Mouse (Mus musculus) hindlimb bud, embryonic 11.5 days (tissue): ENCODE results near the gene Slc6a1.

Source experiments
- DNase-seq: peaks from one replicate; pipeline ENCODE4 v3.0.0-alpha.2; 2012; ENCODE audit warnings: low read depth, low spot score; ENCODE audit errors: extremely low spot score

Slc6a1 gene

GRCm38 (mm10) chr6:114282469-114283277, at the start of gene Slc6a1:
Gene Slc6a1, plus strand, starts transcription at chr6:114282635.
- DNase-seq, result no peak

- DNase-seq, result no peak
Measured at GRCm38 (mm10) chr6:114238892-114239644, 43.4 kb upstream of the Slc6a1 start.

- no peak for DNase-seq
Measured at GRCm38 (mm10) chr6:114245665-114246064, 36.8 kb upstream of the Slc6a1 start.

- DNase-seq, result peak; percentile 79
Measured at GRCm38 (mm10) chr6:114250311-114250710, 32.1 kb upstream of the Slc6a1 start.

DNA sequence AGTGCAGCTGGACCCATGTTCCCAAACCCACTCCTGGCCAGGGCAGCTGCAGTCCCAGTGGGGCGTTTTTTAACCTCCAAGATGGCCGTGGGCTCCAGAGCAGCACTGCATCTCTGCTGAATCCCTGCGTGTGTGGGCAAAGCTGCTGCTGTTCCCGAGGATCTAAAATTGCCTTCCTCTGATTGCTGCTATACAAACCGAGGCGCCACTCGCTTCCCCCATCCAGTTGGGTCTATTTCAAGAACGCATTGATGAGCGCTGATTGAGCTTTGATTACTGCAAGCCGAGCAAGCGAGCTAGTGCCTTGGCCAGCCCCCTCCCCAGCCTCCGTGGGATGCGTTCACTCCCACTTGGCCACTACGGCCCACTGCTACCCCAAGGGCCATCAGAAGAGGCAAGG, 27.5 kb upstream of the Slc6a1 start:
- DNase-seq, result no peak

DNA sequence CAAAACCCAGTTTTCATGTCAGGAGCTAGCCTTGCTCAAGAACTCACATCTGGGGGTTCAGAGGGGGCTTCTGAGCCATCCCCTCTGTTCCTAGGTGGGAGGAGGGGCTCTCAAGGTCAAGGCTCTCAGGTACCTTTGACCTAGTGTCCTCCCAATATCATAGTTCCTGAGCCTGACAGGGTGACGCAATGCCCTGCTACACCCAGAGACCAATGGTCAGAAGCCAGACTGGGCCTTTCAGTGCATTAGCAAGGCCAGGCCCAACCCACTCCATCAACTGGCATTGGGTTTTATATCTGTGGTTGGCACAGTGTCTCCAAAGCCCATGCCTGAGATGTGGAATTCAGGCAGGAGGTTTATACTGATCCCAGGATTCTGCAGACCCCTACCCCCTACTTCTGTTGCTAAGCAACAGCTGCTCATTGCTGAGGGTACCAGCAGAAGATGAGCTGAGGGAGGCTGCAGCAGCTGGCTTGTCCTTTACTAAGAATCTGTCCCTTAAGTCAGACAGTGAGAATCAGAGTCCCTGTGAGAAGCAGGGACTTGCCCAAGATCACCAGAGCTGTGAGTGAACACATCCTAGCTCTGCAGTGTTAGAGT, 24.6 kb upstream of the Slc6a1 start:
- no peak for DNase-seq

DNA sequence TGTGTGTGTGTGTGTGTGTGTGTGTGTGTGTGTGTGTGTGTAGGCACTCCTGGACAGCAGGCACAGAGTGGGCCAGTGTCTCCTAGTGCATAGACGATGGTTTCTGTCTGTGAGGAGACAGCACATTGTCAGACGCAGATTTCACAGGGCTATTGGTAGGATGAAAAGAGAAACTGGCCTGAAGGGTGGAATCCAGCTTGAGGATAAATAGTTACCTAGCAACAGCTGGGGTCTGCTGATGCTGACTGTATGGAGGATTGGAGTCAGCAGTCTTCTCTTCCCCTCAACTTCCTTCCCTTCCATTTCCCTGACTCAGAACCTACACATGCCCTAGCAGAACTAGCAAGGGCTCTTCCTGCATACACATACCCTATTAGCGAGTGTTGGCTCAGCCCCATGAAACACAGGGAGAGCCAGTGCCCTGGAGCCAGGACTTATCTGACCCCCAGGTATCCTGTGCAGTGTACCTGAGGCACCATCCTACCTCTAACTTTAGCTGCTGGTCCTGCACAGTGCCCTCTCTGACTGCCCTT, 23.7 kb upstream of the Slc6a1 start:
- no peak for DNase-seq

DNA sequence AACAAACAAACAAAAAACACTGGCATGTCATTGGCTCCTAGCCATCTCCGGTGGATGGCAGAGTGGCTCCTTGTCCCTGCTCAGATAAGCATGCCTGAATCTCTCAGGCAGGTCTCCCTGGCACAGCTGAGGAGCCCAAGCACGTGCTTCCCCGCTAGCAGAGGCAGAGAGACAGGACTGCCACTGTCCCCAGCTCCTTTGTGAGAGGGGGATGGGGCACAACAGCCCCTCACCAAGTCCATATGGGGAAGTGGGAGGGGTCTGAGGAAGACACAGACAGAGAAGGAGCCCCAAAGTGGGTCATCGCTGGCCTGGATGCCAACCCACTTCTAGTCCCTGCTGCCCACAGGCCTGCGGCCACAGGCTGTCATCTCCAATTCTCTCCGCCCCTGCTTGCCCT, 20.8 kb upstream of the Slc6a1 start:
- DNase-seq, result no peak

DNA sequence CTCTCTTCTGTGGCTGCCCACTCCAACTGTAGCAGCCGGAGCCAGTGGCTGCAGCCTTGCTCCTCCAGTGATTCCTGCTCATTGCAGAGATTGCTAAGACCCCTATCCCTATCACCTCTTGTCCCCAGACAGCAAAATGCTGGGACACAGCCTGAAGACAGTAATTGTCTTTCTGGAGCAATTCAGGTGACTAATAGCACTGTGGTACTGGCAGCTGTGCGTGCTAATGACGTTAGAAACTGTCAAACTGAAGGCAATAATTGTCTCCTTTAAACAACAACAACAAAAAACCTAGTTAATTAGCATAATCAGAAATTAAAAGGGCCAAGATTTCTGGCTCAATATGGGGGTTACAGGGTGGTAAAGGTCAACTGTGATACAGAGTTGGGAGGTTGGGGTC, 18.4 kb upstream of the Slc6a1 start:
- no peak for DNase-seq

GRCm38 (mm10) chr6:114264426-114264825, 18.0 kb upstream of the Slc6a1 start:
- DNase-seq, result no peak

DNA sequence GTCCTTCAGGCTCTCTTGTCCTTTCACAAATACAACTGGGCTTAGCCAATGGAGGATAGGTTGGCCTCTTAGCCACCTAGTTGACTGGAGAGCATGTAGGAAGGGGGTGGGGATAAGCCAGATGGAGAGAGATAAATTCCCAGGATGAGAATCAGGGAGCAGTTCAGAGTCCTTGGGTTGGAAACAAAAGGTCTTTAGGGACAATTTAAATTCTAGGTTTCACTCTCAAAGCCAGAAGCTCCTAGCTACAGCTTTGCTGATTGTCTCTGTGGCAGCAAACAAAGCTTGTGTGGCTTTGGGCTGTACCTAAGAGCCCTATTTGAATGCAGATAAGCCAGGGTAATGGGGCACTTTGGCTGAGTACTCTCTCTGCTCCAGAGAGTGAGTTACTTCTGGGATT, 16.2 kb upstream of the Slc6a1 start:
- DNase-seq, result no peak

DNA sequence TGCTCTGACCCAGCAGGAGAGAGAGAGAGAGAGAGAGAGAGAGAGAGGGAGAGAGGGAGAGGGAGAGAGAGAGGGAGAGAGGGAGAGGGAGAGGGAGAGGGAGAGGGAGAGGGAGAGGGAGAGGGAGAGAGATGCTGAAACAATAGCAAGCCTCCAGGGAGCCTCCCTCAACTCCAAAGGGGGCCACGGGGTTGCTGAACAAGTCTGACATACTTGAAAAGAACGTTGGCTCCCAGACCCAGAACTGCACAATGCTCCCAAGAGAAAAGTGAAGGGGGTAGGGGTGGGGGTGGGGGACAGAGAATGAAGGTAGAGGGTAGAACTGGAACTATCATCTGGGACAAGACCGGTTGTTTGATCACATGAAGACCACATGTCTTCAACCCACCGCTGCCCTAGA, 14.5 kb upstream of the Slc6a1 start:
- DNase-seq, result no peak

- no peak for DNase-seq
Measured at GRCm38 (mm10) chr6:114269589-114269988, 12.8 kb upstream of the Slc6a1 start.

DNA sequence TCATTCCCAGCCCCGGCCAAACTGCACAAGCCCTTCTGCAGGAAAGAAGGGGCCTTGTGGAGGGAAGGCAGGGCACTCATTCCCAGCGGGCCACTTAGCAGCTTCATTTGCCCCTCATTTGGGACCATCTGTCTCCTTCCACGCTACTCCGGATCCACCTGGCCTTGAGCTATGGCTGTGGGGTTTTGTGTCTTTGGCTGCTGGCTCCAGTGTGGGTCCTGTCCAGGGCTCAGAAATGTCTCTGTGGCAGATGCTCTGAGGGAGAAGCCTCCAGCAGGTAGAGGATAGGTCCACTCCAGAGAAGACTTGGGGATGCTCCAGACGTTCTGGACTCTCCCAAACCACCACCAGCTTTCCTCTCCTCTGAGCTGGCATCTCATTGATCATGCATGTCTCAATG, 11.6 kb upstream of the Slc6a1 start:
- DNase-seq, result no peak

DNA sequence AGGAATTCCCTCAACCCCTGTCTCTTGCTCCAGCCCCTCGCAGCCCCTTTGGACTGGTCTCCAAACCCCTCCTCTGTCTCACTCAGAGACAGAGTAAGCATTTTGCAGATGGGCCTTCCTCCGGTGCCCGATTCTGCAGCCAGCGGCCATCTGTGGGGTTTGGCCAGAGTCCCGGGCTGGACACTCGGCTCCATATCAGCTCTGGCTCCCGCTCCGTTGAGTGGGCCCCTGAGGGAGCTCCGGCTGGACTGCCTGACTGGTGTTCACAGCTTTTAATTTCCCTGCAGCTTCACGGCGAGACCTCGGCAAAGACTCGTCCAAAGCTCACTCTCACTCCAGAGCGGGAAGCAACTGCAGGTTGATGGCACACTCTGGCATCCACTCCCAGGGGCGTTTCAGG, 10.2 kb upstream of the Slc6a1 start:
- DNase-seq, result no peak

DNA sequence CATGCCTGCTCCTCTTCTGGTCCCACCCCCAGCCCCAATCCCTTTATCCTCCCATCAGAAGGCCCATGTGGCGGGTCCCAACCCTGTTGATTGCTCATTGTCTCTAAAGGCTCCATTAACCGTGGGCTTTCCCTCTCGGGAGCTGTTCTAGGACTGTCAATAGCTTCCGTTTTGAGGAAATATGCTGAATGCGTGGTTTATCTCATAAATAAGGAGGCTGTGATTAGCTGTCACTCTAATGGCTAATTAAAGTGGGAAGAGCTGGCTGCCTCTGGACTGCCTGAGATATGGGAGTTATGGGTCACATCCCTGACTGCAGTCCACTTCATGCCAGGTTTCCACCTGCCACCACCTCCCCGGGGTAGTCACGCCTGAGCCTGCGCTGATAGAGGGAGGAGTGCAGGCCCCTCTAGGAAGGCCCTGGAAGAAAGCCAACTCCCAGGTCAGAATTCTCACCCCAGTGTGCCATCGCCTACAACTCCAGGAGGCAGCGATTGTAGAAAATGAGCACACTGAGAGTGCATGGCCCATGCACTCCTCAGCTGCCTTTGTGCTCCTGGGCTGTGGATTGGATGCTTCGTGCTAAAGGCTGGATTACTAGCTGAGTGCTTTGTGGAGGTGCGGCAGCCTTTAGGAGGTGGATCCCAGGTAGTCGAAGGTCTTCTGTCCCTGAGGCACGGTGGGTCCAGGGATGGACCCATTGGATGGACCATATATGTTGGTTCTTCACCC, 8.3 kb upstream of the Slc6a1 start:
- DNase-seq, result no peak

- no peak for DNase-seq
Measured at GRCm38 (mm10) chr6:114275800-114276199, 6.6 kb upstream of the Slc6a1 start.

GRCm38 (mm10) chr6:114283278-114283770, 889 bp downstream of the Slc6a1 start:
- no peak for DNase-seq

DNA sequence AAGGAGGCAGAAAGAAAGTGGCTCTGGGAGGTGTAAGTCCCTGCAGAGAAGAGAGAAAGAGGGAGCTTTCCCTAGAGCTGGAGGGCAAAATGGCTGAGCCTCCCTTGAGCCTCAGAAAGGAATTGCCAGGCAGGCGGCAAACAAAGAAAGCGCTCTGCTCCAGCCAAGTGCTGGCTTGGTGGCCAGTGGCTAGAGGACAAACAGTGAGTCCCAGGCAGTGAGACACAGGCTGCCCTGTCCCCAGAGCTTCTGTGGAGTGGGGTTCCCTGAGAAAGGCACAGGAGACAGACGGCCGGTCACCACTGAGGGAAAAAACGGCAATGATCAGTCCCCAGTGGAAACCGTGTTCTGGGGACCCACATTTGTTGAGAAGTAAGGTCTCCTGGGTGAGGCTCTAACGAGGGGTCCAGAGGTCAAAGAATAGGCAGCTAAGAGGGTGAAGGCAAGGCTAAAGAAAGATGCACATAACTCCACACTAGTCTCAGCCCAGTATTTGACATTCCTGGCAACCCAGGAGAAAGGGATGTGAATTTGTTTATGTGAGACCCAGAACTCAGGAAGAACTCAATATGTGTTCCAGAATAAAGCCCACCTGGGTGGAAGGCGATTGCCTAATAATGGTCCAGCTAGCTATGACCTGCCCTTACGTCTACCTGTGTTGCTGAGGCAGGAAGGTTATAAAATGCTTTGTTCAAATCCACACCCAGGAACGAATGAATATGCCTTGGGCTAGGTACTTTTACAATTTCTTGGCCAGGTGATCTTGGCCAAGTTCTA, 1.7 kb downstream of the Slc6a1 start:
- no peak for DNase-seq

- DNase-seq, result no peak
Measured at GRCm38 (mm10) chr6:114285424-114285823, 3.0 kb downstream of the Slc6a1 start.
